Mouse (Mus musculus) midbrain, embryonic 12.5 days (tissue): ENCODE data around the gene Lingo4. TPM values are rescaled to one million over a fixed set of nuclear protein-coding genes. Genes with fewer than 3 reads are reported as not detected.

Experiments used
- ATAC-seq: fragments of 200-750 bp; cut with Nextera tagmentation; 2 replicates; pipeline ENCODE4 v1.8.0; 2017; ENCODE audit warnings: low read depth, moderate TSS enrichment, moderate library complexity; ENCODE audit not compliant: low FRiP score
- H3K27ac ChIP-seq: fragments of 300-500 bp; sonication (generic); replicated peaks from 2 replicates; pipeline ENCODE4 v1.5.1; 2016; ENCODE audit warnings: mild to moderate bottlenecking
- H3K27me3 ChIP-seq: fragments of 300-500 bp; sonication (generic); 2 replicates; pipeline ENCODE4 v1.6.1; 2016; ENCODE audit warnings: mild to moderate bottlenecking
- H3K36me3 ChIP-seq: fragments of 300-500 bp; sonication (generic); 2 replicates; pipeline ENCODE4 v1.6.1; 2016
- H3K4me1 ChIP-seq: fragments of 300-500 bp; sonication (generic); 2 replicates; pipeline ENCODE4 v1.6.1; 2016
- H3K4me2 ChIP-seq: fragments of 300-500 bp; sonication (generic); replicated peaks from 2 replicates; pipeline ENCODE4 v1.6.1; 2016; ENCODE audit warnings: mild to moderate bottlenecking, moderate library complexity
- H3K4me3 ChIP-seq: fragments of 300-500 bp; sonication (generic); 2 replicates; pipeline ENCODE4 v1.5.1; 2016; ENCODE audit warnings: mild to moderate bottlenecking
- H3K9ac ChIP-seq: fragments of 300-500 bp; sonication (generic); replicated peaks from 2 replicates; pipeline ENCODE4 v1.6.1; 2016; ENCODE audit warnings: mild to moderate bottlenecking, moderate library complexity
- H3K9me3 ChIP-seq: fragments of 300-500 bp; sonication (generic); 2 replicates; pipeline ENCODE4 v1.6.1; 2016; ENCODE audit warnings: mild to moderate bottlenecking
- WGBS: fragments of 180-500 bp; shearing (Covaris S2); methylation state at CpG from one replicate; pipeline ENCODE4 v1.1.7; 2016; 5-methylcytosine and 5-hydroxymethylcytosine counted together
- polyA plus RNA-seq: library from polyadenylated mRNA; unstranded; fragments of >200 nt; fragmentation: Nextera tagmentation; extraction: Ambion mirVana; gene quantifications from 2 replicates; pipeline ENCODE4 v1.2.1, GENCODE M21; 2016

Lingo4 gene
- polyA plus RNA-seq, 1 experiment from 2014 or later, result 0.68 TPM

DNA sequence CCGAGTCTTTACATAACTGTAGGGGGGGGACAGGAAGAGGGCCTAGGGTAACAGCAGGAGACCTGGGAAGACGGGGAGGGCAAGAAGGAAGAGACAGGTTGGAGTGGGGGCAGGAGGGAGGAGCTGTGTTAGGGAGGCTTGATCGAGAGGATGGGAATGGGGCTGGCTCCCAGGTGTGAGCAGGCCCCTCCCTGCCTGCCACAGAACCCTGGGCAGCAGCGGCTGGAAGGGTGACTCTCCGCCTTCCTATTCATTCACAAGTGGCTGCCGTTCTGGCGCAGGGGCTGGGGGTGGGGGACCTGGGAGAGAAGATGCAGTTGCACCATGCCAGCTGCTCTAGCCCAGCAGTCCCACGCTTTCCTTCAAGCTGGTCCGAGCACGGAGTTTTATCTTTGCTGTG lies 25.2 kb upstream of the Lingo4 start:
- peak; percentile 38 for ATAC-seq
- no peak overlapping the region; the same call in 1 of the 2 replicates for H3K9ac ChIP-seq
- WGBS, result 3% methylated on average over 10 of the region's 10 CpGs

DNA sequence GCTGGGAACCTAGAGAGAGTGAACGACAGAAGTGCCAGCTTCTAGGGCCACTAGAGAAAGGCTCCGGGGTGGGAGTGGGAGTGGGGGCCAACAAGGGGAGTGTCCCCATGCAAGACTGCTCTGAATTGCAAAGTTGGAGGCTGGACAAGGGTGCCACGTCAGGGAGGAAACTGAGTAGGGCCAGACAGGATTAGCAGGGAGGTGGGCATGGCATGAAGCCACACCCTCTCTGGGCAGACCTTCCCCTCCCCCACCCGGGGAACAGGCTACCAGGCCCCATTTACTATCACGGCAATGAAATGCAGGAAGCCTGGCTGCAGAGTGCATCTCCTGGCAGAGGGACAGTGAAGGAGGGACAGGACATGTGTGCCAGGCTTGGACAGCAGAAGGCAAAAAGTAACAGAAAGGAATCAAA lies 24.7 kb upstream of the Lingo4 start:
- ATAC-seq, result peak; percentile 48
- H3K36me3 ChIP-seq, result no peaks in the 10 kb centered on the region

More for the DNA sequence above, 25.2 kb upstream of the Lingo4 start:
- Histone ChIP-seq H3K4me2 (peak overlapping the region; percentile 45), H3K4me3 (peak overlapping the region; percentile 10; the same call in 1 of the 2 replicates), H3K27me3 (peaks cover 34% of the 10 kb centered on the region), H3K36me3 (no peaks in the 10 kb centered on the region), H3K27ac (no peak overlapping the region), H3K4me1 (peaks cover 29% of the 10 kb centered on the region), H3K9me3 (no peaks in the 10 kb centered on the region)

DNA sequence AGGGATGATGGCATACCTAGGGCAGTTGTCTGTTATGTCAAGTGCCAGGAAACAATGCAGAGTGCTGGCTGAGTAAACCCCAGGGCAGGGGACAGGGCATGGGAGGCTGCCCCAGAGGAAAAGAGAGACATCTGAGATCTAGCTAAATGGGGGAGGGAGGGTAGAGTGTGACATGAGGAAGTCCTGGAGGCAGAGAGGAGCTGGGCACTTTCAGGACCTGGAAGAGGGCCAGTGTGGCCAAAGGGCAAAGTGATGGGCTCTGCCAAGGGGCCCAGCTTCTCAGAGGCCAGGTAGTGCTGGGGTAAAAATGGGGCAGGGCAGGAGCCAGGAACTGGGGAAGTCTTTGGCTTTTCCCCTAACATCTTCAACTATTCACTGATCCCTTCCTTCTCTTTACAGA lies 23.7 kb upstream of the Lingo4 start:
- Histone ChIP-seq H3K27me3 (peaks cover 34% of the 10 kb centered on the region), H3K4me1 (peaks cover 29% of the 10 kb centered on the region), H3K9me3 (no peaks in the 10 kb centered on the region), H3K27ac (no peak overlapping the region), H3K9ac (no peak overlapping the region), H3K4me3 (no peak overlapping the region), H3K36me3 (no peaks in the 10 kb centered on the region), H3K4me2 (no peak overlapping the region)
- no peak for ATAC-seq

More for the DNA sequence above, 24.7 kb upstream of the Lingo4 start:
- peak overlapping the region; percentile 10; the same call in 1 of the 2 replicates for H3K4me3 ChIP-seq
- peaks cover 29% of the 10 kb centered on the region for H3K4me1 ChIP-seq
- no peaks in the 10 kb centered on the region for H3K9me3 ChIP-seq
- H3K27ac ChIP-seq, result no peak overlapping the region
- H3K27me3 ChIP-seq, result peaks cover 34% of the 10 kb centered on the region
- WGBS, result 3% methylated on average over 5 of the region's 5 CpGs
- peak overlapping the region; percentile 45 for H3K4me2 ChIP-seq
- H3K9ac ChIP-seq, result no peak overlapping the region

DNA sequence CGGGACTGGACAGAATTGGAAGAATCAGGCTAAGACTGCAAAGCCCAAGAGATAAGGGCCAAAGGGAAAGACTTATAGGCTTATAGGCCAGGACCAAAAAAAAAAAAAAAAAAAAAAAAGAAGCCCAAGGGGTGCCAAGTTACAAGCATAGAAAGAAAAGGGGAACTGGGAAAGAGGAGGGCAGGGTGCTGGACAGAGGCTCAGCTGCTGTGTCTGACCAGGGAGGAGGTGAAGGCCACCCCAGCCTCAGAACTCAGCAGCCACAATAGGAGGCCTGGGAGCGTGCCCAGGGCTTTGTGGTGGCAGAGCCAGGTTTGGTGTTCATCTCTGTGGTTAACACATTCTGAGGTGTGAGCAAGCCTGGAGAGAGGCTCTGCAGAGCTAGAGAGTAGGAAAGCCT lies 23.2 kb upstream of the Lingo4 start:
- ATAC-seq, result no peak
- Histone ChIP-seq H3K4me2 (no peak overlapping the region), H3K27ac (no peak overlapping the region), H3K36me3 (no peaks in the 10 kb centered on the region), H3K4me1 (peaks cover 29% of the 10 kb centered on the region), H3K9me3 (no peaks in the 10 kb centered on the region), H3K4me3 (no peak overlapping the region), H3K9ac (no peak overlapping the region), H3K27me3 (peaks cover 34% of the 10 kb centered on the region)
- 75% methylated on average over 2 of the region's 2 CpGs for WGBS

- Histone ChIP-seq H3K27ac (no peak overlapping the region), H3K27me3 (peaks cover 34% of the 10 kb centered on the region), H3K9me3 (no peaks in the 10 kb centered on the region), H3K4me3 (no peak overlapping the region), H3K9ac (no peak overlapping the region), H3K4me1 (peaks cover 29% of the 10 kb centered on the region), H3K4me2 (no peak overlapping the region), H3K36me3 (no peaks in the 10 kb centered on the region)
- 42% methylated on average over 5 of the region's 5 CpGs for WGBS
- ATAC-seq, result no peak
Measured at GRCm38 (mm10) chr3:94375861-94376260, 22.5 kb upstream of the Lingo4 start.

DNA sequence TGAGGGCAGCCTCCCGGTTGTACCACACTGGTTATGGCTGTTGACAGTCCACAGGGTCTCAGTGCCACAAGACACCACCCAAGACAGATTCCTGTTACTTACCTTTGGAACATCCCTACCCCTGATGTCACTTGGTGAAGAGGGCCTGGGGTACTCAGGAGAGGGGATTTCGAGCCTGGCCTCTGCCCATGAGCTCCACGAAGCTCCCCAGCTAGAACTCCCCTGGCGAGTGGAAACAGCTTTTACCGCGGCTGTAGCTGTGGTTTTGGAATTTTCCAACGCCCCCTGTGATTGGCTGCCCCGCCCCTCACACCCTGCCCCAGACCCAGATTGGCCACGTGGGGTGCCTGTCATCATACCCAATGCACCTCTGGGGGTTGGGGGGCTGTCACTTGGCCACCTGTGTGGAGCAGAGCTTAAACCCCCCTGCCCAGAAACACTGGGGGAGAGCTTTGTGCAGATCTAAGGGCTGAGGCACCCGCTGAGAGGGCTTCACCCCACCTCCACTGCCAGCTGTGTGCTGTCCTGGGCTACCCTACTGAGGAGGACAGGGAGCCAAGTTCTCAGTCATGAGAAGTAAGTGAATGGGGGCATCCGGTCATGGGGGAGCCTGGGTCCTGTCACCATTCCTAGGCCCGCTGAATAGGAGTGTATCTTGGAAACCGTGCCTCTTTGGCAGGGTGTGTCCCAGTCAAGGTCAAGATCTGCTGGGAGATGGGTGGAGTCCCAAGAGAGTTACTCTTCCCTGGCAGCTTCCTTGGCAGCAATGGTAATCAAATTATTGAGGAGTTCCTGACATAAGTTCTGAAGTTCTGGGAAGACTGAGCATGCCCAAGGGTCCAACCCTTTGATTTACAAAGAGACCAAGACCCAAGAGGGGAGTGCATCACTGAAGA lies 21.0 kb upstream of the Lingo4 start:
- peaks cover 22% of the 10 kb centered on the region for H3K4me1 ChIP-seq
- no peak overlapping the region for H3K4me2 ChIP-seq
- no peak overlapping the region for H3K9ac ChIP-seq
- H3K27ac ChIP-seq, result no peak overlapping the region
- H3K9me3 ChIP-seq, result no peaks in the 10 kb centered on the region
- WGBS, result 24% methylated on average over 13 of the region's 13 CpGs
- no peaks in the 10 kb centered on the region for H3K36me3 ChIP-seq
- no peak overlapping the region for H3K4me3 ChIP-seq
- peaks cover 29% of the 10 kb centered on the region for H3K27me3 ChIP-seq
- no peak for ATAC-seq

DNA sequence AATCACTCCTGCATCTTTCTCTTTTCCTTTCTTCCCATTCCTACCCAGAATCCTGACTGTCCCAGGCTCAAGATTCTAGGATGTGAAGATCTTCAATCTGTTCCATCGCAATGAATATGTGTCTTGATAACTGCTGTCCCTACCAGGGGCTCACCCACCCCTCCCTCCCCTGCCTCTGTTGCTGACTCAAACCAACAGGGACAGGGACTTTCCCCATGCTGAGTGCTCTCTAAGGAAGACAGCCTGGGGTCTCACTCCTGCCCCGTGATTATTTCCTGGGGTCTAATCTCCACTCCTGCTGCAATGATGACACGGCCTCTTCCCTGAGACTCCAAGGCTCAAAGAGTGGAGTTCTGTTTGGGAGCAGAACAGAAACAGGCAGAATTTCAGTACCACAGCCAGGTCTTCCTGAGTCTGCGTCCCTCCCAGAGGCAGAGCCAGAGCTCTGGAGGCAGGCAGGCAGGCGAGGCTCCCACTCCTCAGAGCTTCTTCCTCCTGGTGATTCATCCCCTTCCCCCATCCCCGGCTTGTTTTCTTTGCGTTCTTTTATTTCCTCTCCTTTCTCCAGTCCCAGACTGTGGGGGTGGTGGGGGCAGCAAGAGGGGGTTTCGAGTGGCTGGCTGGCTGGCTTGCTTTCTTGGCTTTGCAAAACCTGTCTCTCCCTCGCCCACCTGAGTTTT lies 18.3 kb upstream of the Lingo4 start:
- no peak for ATAC-seq
- no peak overlapping the region for H3K4me2 ChIP-seq
- no peaks in the 10 kb centered on the region for H3K9me3 ChIP-seq
- 19% methylated on average over 9 of the region's 9 CpGs for WGBS
- H3K36me3 ChIP-seq, result no peaks in the 10 kb centered on the region
- no peak overlapping the region for H3K9ac ChIP-seq
- peaks cover 10% of the 10 kb centered on the region for H3K27me3 ChIP-seq
- H3K4me3 ChIP-seq, result no peak overlapping the region
- H3K27ac ChIP-seq, result no peak overlapping the region
- H3K4me1 ChIP-seq, result 0 out of 2 replicates have a peak, but pooled peaks cover 5% of the 10 kb centered on the region

DNA sequence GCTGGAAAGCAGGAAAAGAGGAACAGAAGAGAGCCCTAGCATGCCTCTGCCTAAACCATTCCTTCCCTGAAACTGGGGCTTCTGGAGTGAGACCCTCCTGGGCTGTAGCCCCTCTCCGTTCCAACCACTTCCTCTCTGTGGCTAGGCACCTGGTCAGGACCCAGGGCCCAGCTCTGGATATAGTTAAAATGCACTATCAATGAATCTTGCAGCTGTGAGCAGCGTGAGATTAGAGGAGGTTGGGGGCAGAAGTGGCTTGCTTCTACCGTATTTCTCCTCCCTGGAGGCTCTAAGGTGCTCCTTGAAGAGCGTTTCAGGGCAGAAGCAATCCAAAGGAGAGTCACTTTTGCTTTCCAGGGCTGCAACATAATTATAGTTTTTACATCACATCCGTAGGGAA lies 16.0 kb upstream of the Lingo4 start:
- 78% methylated on average over 5 of the region's 5 CpGs for WGBS
- no peak overlapping the region for H3K27ac ChIP-seq
- ATAC-seq, result no peak
- H3K9ac ChIP-seq, result no peak overlapping the region
- H3K4me2 ChIP-seq, result no peak overlapping the region
- no peaks in the 10 kb centered on the region for H3K9me3 ChIP-seq
- peaks cover under 1% of the 10 kb centered on the region; the same call in 1 of the 2 replicates for H3K27me3 ChIP-seq
- no peak overlapping the region for H3K4me3 ChIP-seq
- no peaks in the 10 kb centered on the region for H3K36me3 ChIP-seq
- 0 out of 2 replicates have a peak, but pooled peaks cover under 1% of the 10 kb centered on the region for H3K4me1 ChIP-seq

GRCm38 (mm10) chr3:94383476-94383875 lies 14.8 kb upstream of the Lingo4 start:
- ATAC-seq, result no peak
- Histone ChIP-seq H3K27me3 (no peaks in the 10 kb centered on the region), H3K4me3 (no peak overlapping the region), H3K4me2 (no peak overlapping the region), H3K27ac (no peak overlapping the region), H3K36me3 (no peaks in the 10 kb centered on the region), H3K4me1 (no peaks in the 10 kb centered on the region), H3K9me3 (no peaks in the 10 kb centered on the region), H3K9ac (no peak overlapping the region)
- 54% methylated on average over 3 of the region's 3 CpGs for WGBS

- Histone ChIP-seq H3K4me3 (no peak overlapping the region), H3K9ac (no peak overlapping the region), H3K4me2 (no peak overlapping the region), H3K27me3 (peaks cover 3% of the 10 kb centered on the region; the same call in 1 of the 2 replicates), H3K4me1 (no peaks in the 10 kb centered on the region), H3K27ac (no peak overlapping the region), H3K36me3 (no peaks in the 10 kb centered on the region), H3K9me3 (no peaks in the 10 kb centered on the region)
- WGBS, result 71% methylated on average over 4 of the region's 4 CpGs
- no peak for ATAC-seq
Measured at GRCm38 (mm10) chr3:94386671-94387070, 11.6 kb upstream of the Lingo4 start.

GRCm38 (mm10) chr3:94387391-94387790 lies 10.9 kb upstream of the Lingo4 start:
- H3K27me3 ChIP-seq, result peaks cover 3% of the 10 kb centered on the region; the same call in 1 of the 2 replicates
- no peaks in the 10 kb centered on the region for H3K36me3 ChIP-seq
- H3K4me1 ChIP-seq, result no peaks in the 10 kb centered on the region
- ATAC-seq, result no peak
- H3K4me3 ChIP-seq, result no peak overlapping the region
- H3K9ac ChIP-seq, result no peak overlapping the region
- 88% methylated on average over 10 of the region's 10 CpGs for WGBS
- no peak overlapping the region for H3K27ac ChIP-seq
- no peaks in the 10 kb centered on the region for H3K9me3 ChIP-seq
- H3K4me2 ChIP-seq, result no peak overlapping the region

GRCm38 (mm10) chr3:94388047-94388446 lies 10.3 kb upstream of the Lingo4 start:
- Histone ChIP-seq H3K27me3 (peaks cover 3% of the 10 kb centered on the region; the same call in 1 of the 2 replicates), H3K4me2 (no peak overlapping the region), H3K27ac (no peak overlapping the region), H3K4me3 (no peak overlapping the region), H3K9me3 (no peaks in the 10 kb centered on the region), H3K4me1 (no peaks in the 10 kb centered on the region), H3K9ac (no peak overlapping the region), H3K36me3 (no peaks in the 10 kb centered on the region)
- 75% methylated on average over 5 of the region's 5 CpGs for WGBS
- ATAC-seq, result no peak
